Mouse (Mus musculus): Measurements from ENCODE around the gene Ccdc88c. TPM values are rescaled to one million over a fixed set of nuclear protein-coding genes. Genes with fewer than 3 reads are reported as not detected.

Ccdc88c gene
- 9.0 and 10.9 TPM in 2 replicates for polyA plus RNA-seq (2015; fragmentation: Nextera tagmentation; extraction: Ambion mirVana)

DNA sequence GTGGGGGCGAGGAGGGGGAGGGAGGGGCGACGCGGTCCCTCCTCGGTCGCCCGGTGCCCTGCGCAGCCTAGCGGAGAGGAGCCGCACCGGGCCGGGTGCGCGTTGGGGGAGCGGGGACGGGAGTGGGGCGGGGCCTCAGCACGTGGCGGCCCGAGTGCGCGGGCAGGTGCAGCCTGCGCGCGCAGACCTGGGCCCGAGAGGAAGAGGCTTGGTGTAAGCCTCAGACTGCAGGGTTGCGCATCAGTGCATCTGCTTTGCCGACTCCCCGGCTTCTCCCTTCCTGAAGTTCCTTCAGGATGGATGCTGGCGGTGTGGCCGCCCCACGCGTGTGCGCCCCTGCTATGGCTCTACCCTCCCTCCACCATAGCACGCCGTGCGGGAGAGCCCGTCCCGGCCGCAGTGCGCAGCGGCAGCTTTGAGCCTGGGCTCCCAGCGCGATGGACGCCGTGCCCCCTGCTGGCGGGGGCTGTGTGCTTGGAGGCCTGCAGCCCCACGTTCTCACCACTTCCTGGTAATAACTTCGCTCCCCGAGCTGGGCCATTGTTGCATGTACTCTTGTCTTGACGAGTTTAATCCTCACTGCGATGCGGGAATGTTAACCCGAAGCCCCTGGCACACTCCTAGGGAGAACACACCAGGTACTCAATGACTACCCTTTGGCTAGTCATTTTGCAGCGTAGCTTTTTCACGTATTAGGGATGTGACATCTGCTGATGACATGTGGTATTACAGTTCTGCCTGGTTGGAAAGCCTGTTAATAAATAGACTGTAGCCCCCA lies at the start of gene Ccdc88c:
Ccdc88c (minus strand) TSS at position 103 of the 778 bp plus-strand sequence.
- Histone ChIP-seq H3K4me2 (ENCODE audit: low read length) (peak within 1 kb of the TSS; percentile 90), H3K4me1 (ENCODE audit: control insufficient read depth, insufficient read depth, low read depth, low read length) (peaks cover 27% of the 10 kb centered on the region), H3K27me3 (replicated peaks; ENCODE audit: control insufficient read depth, insufficient read depth, low read length) (no peaks in the 10 kb centered on the region), H3K9me3 (ENCODE audit: control insufficient read depth, low read length) (no peaks in the 10 kb centered on the region), H3K9ac (ENCODE audit: low read depth, low read length) (peak within 1 kb of the TSS; percentile 80), H3K36me3 (ENCODE audit: control insufficient read depth, insufficient read depth, low read length) (no peaks in the 10 kb centered on the region), H3K4me3 (ENCODE audit: low read length) (peak within 1 kb of the TSS; percentile 83), H3K27ac (ENCODE audit: low read depth, low read length) (peak within 1 kb of the TSS; percentile 89)
- ATAC-seq, result peak; percentile 89
- WGBS, result under 1% methylated on average over 26 of the region's 56 CpGs

GRCm38 (mm10) chr12:101077955-101078354 lies 49.1 kb upstream of the Ccdc88c start:
- Histone ChIP-seq H3K4me3 (ENCODE audit: low read length) (no peak overlapping the region), H3K27me3 (replicated peaks; ENCODE audit: control insufficient read depth, insufficient read depth, low read length) (no peaks in the 10 kb centered on the region), H3K4me2 (ENCODE audit: low read length) (no peak overlapping the region), H3K27ac (ENCODE audit: low read depth, low read length) (no peak overlapping the region), H3K9ac (ENCODE audit: low read depth, low read length) (no peak overlapping the region), H3K4me1 (ENCODE audit: control insufficient read depth, insufficient read depth, low read depth, low read length) (peaks cover 16% of the 10 kb centered on the region), H3K9me3 (ENCODE audit: control insufficient read depth, low read length) (no peaks in the 10 kb centered on the region), H3K36me3 (ENCODE audit: control insufficient read depth, insufficient read depth, low read length) (no peaks in the 10 kb centered on the region)
- ATAC-seq, result no peak

DNA sequence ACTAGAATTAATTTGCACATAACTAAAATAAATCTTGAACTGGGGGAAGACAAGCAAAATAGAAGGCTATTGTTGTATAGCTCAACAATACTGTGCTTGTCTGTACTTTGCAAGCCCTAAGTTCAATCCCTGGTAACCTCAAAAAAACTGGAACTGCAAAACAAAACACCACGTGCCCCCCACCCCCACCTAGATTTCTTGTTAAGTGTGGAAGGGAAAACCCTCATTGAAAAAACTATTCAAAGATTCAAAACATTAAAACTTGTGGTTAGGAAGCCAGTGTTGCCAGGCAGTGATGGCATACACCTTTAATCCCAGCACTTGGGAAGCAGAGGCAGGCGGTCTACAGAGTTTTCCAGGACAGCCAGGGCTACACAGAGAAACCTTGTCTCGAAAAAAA lies 46.6 kb upstream of the Ccdc88c start:
- no peaks in the 10 kb centered on the region for H3K27me3 ChIP-seq (replicated peaks; ENCODE audit: control insufficient read depth, insufficient read depth, low read length)
- 93% methylated on average over 3 of the region's 3 CpGs for WGBS
- no peak for ATAC-seq

GRCm38 (mm10) chr12:101074821-101075429 lies 46.1 kb upstream of the Ccdc88c start:
- 87% methylated on average over 4 of the region's 4 CpGs for WGBS
- Histone ChIP-seq H3K36me3 (ENCODE audit: control insufficient read depth, insufficient read depth, low read length) (no peaks in the 10 kb centered on the region), H3K27me3 (replicated peaks; ENCODE audit: control insufficient read depth, insufficient read depth, low read length) (no peaks in the 10 kb centered on the region), H3K27ac (ENCODE audit: low read depth, low read length) (no peak overlapping the region), H3K4me1 (ENCODE audit: control insufficient read depth, insufficient read depth, low read depth, low read length) (peaks cover 2% of the 10 kb centered on the region; the same call in 1 of the 2 replicates), H3K9me3 (ENCODE audit: control insufficient read depth, low read length) (no peaks in the 10 kb centered on the region), H3K9ac (ENCODE audit: low read depth, low read length) (no peak overlapping the region), H3K4me2 (ENCODE audit: low read length) (no peak overlapping the region), H3K4me3 (ENCODE audit: low read length) (no peak overlapping the region)
- ATAC-seq, result no peak

More for the DNA sequence above, 46.6 kb upstream of the Ccdc88c start:
- H3K9me3 ChIP-seq (ENCODE audit: control insufficient read depth, low read length), result no peaks in the 10 kb centered on the region
- H3K27ac ChIP-seq (ENCODE audit: low read depth, low read length), result no peak overlapping the region
- no peak overlapping the region for H3K4me2 ChIP-seq (ENCODE audit: low read length)
- H3K4me1 ChIP-seq (ENCODE audit: control insufficient read depth, insufficient read depth, low read depth, low read length), result peaks cover 3% of the 10 kb centered on the region; the same call in 1 of the 2 replicates
- H3K36me3 ChIP-seq (ENCODE audit: control insufficient read depth, insufficient read depth, low read length), result no peaks in the 10 kb centered on the region
- H3K4me3 ChIP-seq (ENCODE audit: low read length), result no peak overlapping the region
- H3K9ac ChIP-seq (ENCODE audit: low read depth, low read length), result no peak overlapping the region

- Histone ChIP-seq H3K36me3 (ENCODE audit: control insufficient read depth, insufficient read depth, low read length) (no peaks in the 10 kb centered on the region; the same call in 1 of the 2 replicates), H3K27ac (ENCODE audit: low read depth, low read length) (no peak overlapping the region), H3K27me3 (replicated peaks; ENCODE audit: control insufficient read depth, insufficient read depth, low read length) (no peaks in the 10 kb centered on the region), H3K4me1 (ENCODE audit: control insufficient read depth, insufficient read depth, low read depth, low read length) (no peaks in the 10 kb centered on the region), H3K9ac (ENCODE audit: low read depth, low read length) (no peak overlapping the region), H3K4me3 (ENCODE audit: low read length) (no peak overlapping the region), H3K4me2 (ENCODE audit: low read length) (no peak overlapping the region), H3K9me3 (ENCODE audit: control insufficient read depth, low read length) (no peaks in the 10 kb centered on the region)
- ATAC-seq, result no peak
- WGBS, result 88% methylated on average over 1 of the region's 1 CpGs
Measured at GRCm38 (mm10) chr12:101069813-101070212, 41.0 kb upstream of the Ccdc88c start.

DNA sequence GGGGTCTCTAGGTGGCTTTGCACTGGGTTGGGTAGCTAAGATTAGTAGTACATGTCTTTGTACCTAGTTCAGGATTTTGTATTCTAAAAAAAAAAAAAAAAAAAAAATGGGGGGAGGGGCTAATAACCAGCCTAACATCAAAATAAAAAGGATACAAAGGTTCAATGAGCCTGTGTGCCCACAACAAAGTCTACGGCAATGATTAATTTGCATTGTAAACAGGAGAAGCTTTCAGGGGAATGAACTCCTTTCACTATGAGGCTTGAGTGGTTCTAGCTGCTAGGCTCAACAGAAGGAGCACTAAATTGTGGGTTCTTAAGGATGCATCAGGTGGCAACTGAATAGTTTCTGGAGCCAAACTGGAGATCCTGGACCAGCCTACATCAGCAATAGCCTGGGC lies 37.5 kb upstream of the Ccdc88c start:
- Histone ChIP-seq H3K4me3 (ENCODE audit: low read length) (no peak overlapping the region), H3K36me3 (ENCODE audit: control insufficient read depth, insufficient read depth, low read length) (peaks cover 11% of the 10 kb centered on the region; the same call in 1 of the 2 replicates), H3K27ac (ENCODE audit: low read depth, low read length) (no peak overlapping the region), H3K9me3 (ENCODE audit: control insufficient read depth, low read length) (no peaks in the 10 kb centered on the region), H3K4me1 (ENCODE audit: control insufficient read depth, insufficient read depth, low read depth, low read length) (no peaks in the 10 kb centered on the region), H3K27me3 (replicated peaks; ENCODE audit: control insufficient read depth, insufficient read depth, low read length) (no peaks in the 10 kb centered on the region), H3K9ac (ENCODE audit: low read depth, low read length) (no peak overlapping the region), H3K4me2 (ENCODE audit: low read length) (no peak overlapping the region)
- ATAC-seq, result 0 out of 2 replicates have a peak, but pooled peaks have one; percentile 22
- 68% methylated on average over 1 of the region's 1 CpGs for WGBS

- no peak for ATAC-seq
Measured at GRCm38 (mm10) chr12:101039956-101040355, 11.1 kb upstream of the Ccdc88c start.

GRCm38 (mm10) chr12:101028247-101028953 lies 456 bp downstream of the Ccdc88c start:
- under 1% methylated on average over 59 of the region's 67 CpGs for WGBS
- peaks cover 27% of the 10 kb centered on the region for H3K4me1 ChIP-seq (ENCODE audit: control insufficient read depth, insufficient read depth, low read depth, low read length)
- peak; percentile 56 for ATAC-seq

More at GRCm38 (mm10) chr12:101039956-101040355, 11.1 kb upstream of the Ccdc88c start:
- Histone ChIP-seq H3K27me3 (replicated peaks; ENCODE audit: control insufficient read depth, insufficient read depth, low read length) (no peaks in the 10 kb centered on the region), H3K9me3 (ENCODE audit: control insufficient read depth, low read length) (no peaks in the 10 kb centered on the region), H3K4me3 (ENCODE audit: low read length) (no peak overlapping the region), H3K4me1 (ENCODE audit: control insufficient read depth, insufficient read depth, low read depth, low read length) (no peaks in the 10 kb centered on the region), H3K27ac (ENCODE audit: low read depth, low read length) (no peak overlapping the region), H3K9ac (ENCODE audit: low read depth, low read length) (no peak overlapping the region), H3K36me3 (ENCODE audit: control insufficient read depth, insufficient read depth, low read length) (peaks cover 36% of the 10 kb centered on the region), H3K4me2 (ENCODE audit: low read length) (no peak overlapping the region)

More at GRCm38 (mm10) chr12:101028247-101028953, 456 bp downstream of the Ccdc88c start:
- Histone ChIP-seq H3K36me3 (ENCODE audit: control insufficient read depth, insufficient read depth, low read length) (no peaks in the 10 kb centered on the region), H3K27me3 (replicated peaks; ENCODE audit: control insufficient read depth, insufficient read depth, low read length) (no peaks in the 10 kb centered on the region), H3K4me2 (ENCODE audit: low read length) (peak overlapping the region; percentile 90), H3K4me3 (ENCODE audit: low read length) (peak overlapping the region; percentile 83), H3K27ac (ENCODE audit: low read depth, low read length) (peak overlapping the region; percentile 89), H3K9me3 (ENCODE audit: control insufficient read depth, low read length) (no peaks in the 10 kb centered on the region), H3K9ac (ENCODE audit: low read depth, low read length) (peak overlapping the region; percentile 80)
